Mouse (Mus musculus): ENCODE results near the gene Vcl.

Gene Vcl

GRCm38 (mm10) chr14:20928848-20929745 lies at the start of gene Vcl:
Vcl (plus strand) TSS chr14:20929398.
- in situ Hi-C loops (cut with MboI; ENCODE audit: low sequenced_read_pairs): no loop called here

GRCm38 (mm10) chr14:20884691-20885090 lies 44.5 kb upstream of the Vcl start:
- in situ Hi-C loops (cut with MboI; ENCODE audit: low sequenced_read_pairs): no loop called here

GRCm38 (mm10) chr14:20885091-20885888 lies 43.9 kb upstream of the Vcl start:
- in situ Hi-C loops (cut with MboI; ENCODE audit: low sequenced_read_pairs): no loop called here

- in situ Hi-C loops (cut with MboI; ENCODE audit: low sequenced_read_pairs): no loop called here
Measured at GRCm38 (mm10) chr14:20886266-20886665, 42.9 kb upstream of the Vcl start.

- in situ Hi-C loops (cut with MboI; ENCODE audit: low sequenced_read_pairs): no loop called here
Measured at GRCm38 (mm10) chr14:20887541-20888085, 41.6 kb upstream of the Vcl start.

- in situ Hi-C loops (cut with MboI; ENCODE audit: low sequenced_read_pairs): no loop called here
Measured at GRCm38 (mm10) chr14:20891941-20892402, 37.2 kb upstream of the Vcl start.

GRCm38 (mm10) chr14:20893815-20894214 lies 35.4 kb upstream of the Vcl start:
- in situ Hi-C loops (cut with MboI; ENCODE audit: low sequenced_read_pairs): no loop called here

- in situ Hi-C loops (cut with MboI; ENCODE audit: low sequenced_read_pairs): no loop called here
Measured at GRCm38 (mm10) chr14:20901267-20901666, 27.9 kb upstream of the Vcl start.

GRCm38 (mm10) chr14:20903137-20903536 lies 26.1 kb upstream of the Vcl start:
- in situ Hi-C loops (cut with MboI; ENCODE audit: low sequenced_read_pairs): no loop called here

GRCm38 (mm10) chr14:20911811-20912210 lies 17.4 kb upstream of the Vcl start:
- in situ Hi-C loops (cut with MboI; ENCODE audit: low sequenced_read_pairs): no loop called here

GRCm38 (mm10) chr14:20914415-20914814 lies 14.8 kb upstream of the Vcl start:
- in situ Hi-C loops (cut with MboI; ENCODE audit: low sequenced_read_pairs): no loop called here

- in situ Hi-C loops (cut with MboI; ENCODE audit: low sequenced_read_pairs): no loop called here
Measured at GRCm38 (mm10) chr14:20916625-20917612, 12.3 kb upstream of the Vcl start.

- in situ Hi-C loops (cut with MboI; ENCODE audit: low sequenced_read_pairs): no loop called here
Measured at GRCm38 (mm10) chr14:20924071-20924789, 5.0 kb upstream of the Vcl start.

GRCm38 (mm10) chr14:20927470-20928307 lies 1.5 kb upstream of the Vcl start:
- in situ Hi-C loops (cut with MboI; ENCODE audit: low sequenced_read_pairs): no loop called here

GRCm38 (mm10) chr14:20928308-20928685 lies 901 bp upstream of the Vcl start:
- in situ Hi-C loops (cut with MboI; ENCODE audit: low sequenced_read_pairs): no loop called here

- in situ Hi-C loops (cut with MboI; ENCODE audit: low sequenced_read_pairs): no loop called here
Measured at GRCm38 (mm10) chr14:20929814-20930434, 726 bp downstream of the Vcl start.

- in situ Hi-C loops (cut with MboI; ENCODE audit: low sequenced_read_pairs): no loop called here
Measured at GRCm38 (mm10) chr14:20930481-20931391, 1.5 kb downstream of the Vcl start.
